Mouse (Mus musculus) olfactory bulb, adult 2 months (tissue): ENCODE measurements around the gene Erc2.

Source experiments
- CTCF ChIP-seq: fragments of 200-500 bp; IDR thresholded peaks from 2 replicates; pipeline ENCODE4 v1.5.1; 2012; ENCODE audit warnings: low read depth, mild to moderate bottlenecking, low read length, moderate library complexity; ENCODE audit not compliant: insufficient read depth
- POLR2A ChIP-seq: fragments of 200-500 bp; IDR thresholded peaks from 2 replicates; pipeline ENCODE4 v1.6.1; 2012; ENCODE audit warnings: mild to moderate bottlenecking, low read depth, low read length, moderate library complexity; ENCODE audit not compliant: insufficient read depth

DNA sequence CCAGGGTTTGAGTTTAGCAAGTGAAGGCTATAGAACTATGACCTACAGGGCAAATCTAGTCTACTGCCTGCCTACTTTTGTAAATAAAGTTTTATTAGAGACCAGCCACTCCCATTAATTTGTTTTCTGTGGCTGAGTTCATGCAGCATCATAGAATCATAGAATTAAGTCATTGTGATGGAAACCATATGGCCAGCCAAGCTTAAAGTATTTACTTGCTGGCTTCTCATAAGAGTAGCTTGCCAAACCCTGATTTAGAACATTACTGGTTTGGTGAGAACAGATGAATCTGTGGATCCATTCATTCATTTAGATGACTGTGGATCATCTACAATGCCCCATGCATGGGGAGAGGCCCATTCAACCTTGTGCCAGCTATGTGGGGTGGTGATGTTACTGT is 733.8 kb downstream of the Erc2 start:
- no peak for TF ChIP-seq CTCF
- TF ChIP-seq POLR2A: no peak
